Mouse (Mus musculus): ENCODE results near the gene 3110001I22Rik.

DNA sequence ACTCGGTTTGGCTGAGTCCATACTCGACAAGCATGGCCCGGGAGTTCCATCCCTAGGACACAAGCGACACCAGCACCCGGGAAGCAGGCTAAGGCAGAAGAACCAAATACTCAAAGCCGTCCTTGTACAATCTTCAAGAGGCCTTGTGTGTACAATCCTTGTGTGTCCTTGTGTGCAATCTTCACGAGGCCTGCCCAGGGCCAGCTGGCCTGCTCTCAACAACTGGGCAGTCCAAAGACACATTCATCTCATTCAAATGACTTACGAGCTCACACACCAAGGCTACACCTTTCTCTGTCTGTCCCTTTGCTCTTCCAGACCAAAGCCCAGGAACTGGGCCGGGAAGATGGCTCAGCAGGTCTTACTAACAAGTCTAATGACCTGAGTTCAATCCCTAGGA lies 11.0 kb upstream of the 3110001I22Rik start:
- TF ChIP-seq CTCF (IDR thresholded peaks at IDR 0.05; ENCODE audit: insufficient read depth, low read depth, low read length) (no peak), POLR2A (IDR thresholded peaks at IDR 0.05; ENCODE audit: insufficient read depth, low read depth, low read length) (no peak)
